8 mouse cellular contexts compared by ENCODE assay signal in genomic region chr3:108444029-108444428, GRCm38 (mm10). TPM values are rescaled to one million over a fixed set of nuclear protein-coding genes. Genes with fewer than 3 reads are reported as not detected.
DNase-seq lines count a peak whose midpoint lies in the region; ATAC-seq and TF ChIP-seq lines count a peak whose summit lies in the region.

No protein-coding gene starts in this region.

- in situ Hi-C loops in ES-E14 (cut with MboI; ENCODE audit: low sequenced_read_pairs in 2 of 2, unreplicated experiment in 2 of 2): no loop called here

- H3K4me3 ChIP-seq in ES-E14 (ENCODE audit: insufficient read depth in 1 of 2, low read depth in 1 of 2, low read length in 2 of 2, poor library complexity in 1 of 2, severe bottlenecking in 1 of 2): peak overlapping the region; percentile 86 to 96
- peak overlapping the region; percentile 69 for H3K4me3 ChIP-seq in cortical plate, adult 2 months (ENCODE audit: insufficient read depth, low read length)
- peak overlapping the region; percentile 67 for H3K4me3 ChIP-seq in midbrain, embryonic 11.5 days (ENCODE audit: low read depth, low read length)
- H3K4me3 ChIP-seq in stomach, embryonic 16.5 days (replicated peaks; ENCODE audit: low read length): peak overlapping the region; percentile 95

- no peaks in the 10 kb centered on the region for H3K27me3 ChIP-seq in midbrain, embryonic 11.5 days (ENCODE audit: control insufficient read depth, insufficient read depth, low read length)
- H3K27me3 ChIP-seq in stomach, embryonic 16.5 days (ENCODE audit: control insufficient read depth, insufficient read depth, low read length): no peaks in the 10 kb centered on the region

- peaks cover 0 to 14% of the 10 kb centered on the region in 2 experiments; a peak in 3 of 4 replicates for H3K4me1 ChIP-seq in ES-E14 (ENCODE audit: control insufficient read depth in 2 of 2, insufficient read depth in 2 of 2, low read length in 2 of 2, poor library complexity in 1 of 2)
- peaks cover 5% of the 10 kb centered on the region for H3K4me1 ChIP-seq in cortical plate, adult 2 months (ENCODE audit: control insufficient read depth, insufficient read depth, low read length)
- H3K4me1 ChIP-seq in midbrain, embryonic 11.5 days (ENCODE audit: control insufficient read depth, insufficient read depth, low read length): peaks cover 15% of the 10 kb centered on the region
- H3K4me1 ChIP-seq in stomach, embryonic 16.5 days (ENCODE audit: control insufficient read depth, insufficient read depth, low read length): peaks cover 19% of the 10 kb centered on the region

- TF ChIP-seq POLR2A in cortical plate, adult 2 months (IDR thresholded peaks at IDR 0.05; ENCODE audit: extremely low read depth, insufficient read depth, low read length): no peak

- TF ChIP-seq CTCF in cortical plate, adult 2 months (IDR thresholded peaks at IDR 0.05; ENCODE audit: extremely low read depth, insufficient read depth, low read length): no peak

- H3K27ac ChIP-seq in ES-E14 (ENCODE audit: insufficient read depth, low read depth, low read length, poor library complexity, severe bottlenecking): peak overlapping the region; percentile 73; the same call in 1 of the 2 replicates
- peak overlapping the region; percentile 38 for H3K27ac ChIP-seq in cortical plate, adult 2 months (ENCODE audit: insufficient read depth, low read length)
- H3K27ac ChIP-seq in midbrain, embryonic 11.5 days (ENCODE audit: low read depth, low read length): no peak overlapping the region
- H3K27ac ChIP-seq in stomach, embryonic 16.5 days (ENCODE audit: low read length): peak overlapping the region; percentile 94

- H3K4me2 ChIP-seq in midbrain, embryonic 11.5 days: peak overlapping the region; percentile 95
- H3K4me2 ChIP-seq in stomach, embryonic 16.5 days (ENCODE audit: low read depth, low read length): peak overlapping the region; percentile 92

- ATAC-seq in midbrain, embryonic 11.5 days (ENCODE audit: low FRiP score): no peak
- 0 out of 2 replicates have a peak, but pooled peaks have one; percentile 32 for ATAC-seq in stomach, embryonic 16.5 days (ENCODE audit: insufficient read depth, low FRiP score)

- peaks cover 11% of the 10 kb centered on the region; the same call in 1 of the 2 replicates for H3K36me3 ChIP-seq in ES-E14 (ENCODE audit: control insufficient read depth, insufficient read depth, low read length, poor library complexity, severe bottlenecking)
- H3K36me3 ChIP-seq in midbrain, embryonic 11.5 days (ENCODE audit: control insufficient read depth, insufficient read depth, low read length): 0 out of 2 replicates have a peak, but pooled peaks cover 4% of the 10 kb centered on the region
- H3K36me3 ChIP-seq in stomach, embryonic 16.5 days (ENCODE audit: control insufficient read depth, insufficient read depth, low read length): no peaks in the 10 kb centered on the region

- intact Hi-C loops in heart, postnatal 10 days (cut with DNase I): loop anchor here (2.0 kb wide), 1 partner anchor 119 kb away; the partner anchor contains the start of gene Tmem167b
- intact Hi-C loops in left cerebral cortex, postnatal 36 days (cut with DNase I): loop anchor here (5.0 kb wide), 1 partner anchor 37 kb away; no protein-coding TSS in a partner anchor

- 28% methylated on average over 8 of the region's 8 CpGs for WGBS in midbrain, embryonic 11.5 days
- WGBS in stomach, embryonic 16.5 days: 12% methylated on average over 8 of the region's 8 CpGs

- peak; percentile 22 for DNase-seq in cerebellum, adult 8-10 months
- no peak for DNase-seq in cerebellum, adult 11-12 months
- no peak for DNase-seq in ES-E14 (ENCODE audit: low read depth, low spot score)
- DNase-seq in heart, postnatal 10 days: peak; percentile 40 to 51
- peak; percentile 40 to 43 for DNase-seq in left cerebral cortex, postnatal 36 days (ENCODE audit: low spot score in 2 of 2)
- DNase-seq in midbrain, embryonic 11.5 days (ENCODE audit: low spot score, missing footprints): no peak

- no peaks in the 10 kb centered on the region for H3K9me3 ChIP-seq in ES-E14 (ENCODE audit: control insufficient read depth, insufficient read depth, low read depth, low read length)
- H3K9me3 ChIP-seq in midbrain, embryonic 11.5 days (ENCODE audit: control insufficient read depth, low read length): no peaks in the 10 kb centered on the region
- H3K9me3 ChIP-seq in stomach, embryonic 16.5 days (replicated peaks; ENCODE audit: control insufficient read depth, low read length): no peaks in the 10 kb centered on the region

- peak overlapping the region; percentile 88 for H3K9ac ChIP-seq in ES-E14 (ENCODE audit: insufficient read depth, low read depth, low read length, poor library complexity, severe bottlenecking)
- H3K9ac ChIP-seq in midbrain, embryonic 11.5 days (ENCODE audit: low read length): peak overlapping the region; percentile 75
- H3K9ac ChIP-seq in stomach, embryonic 16.5 days (ENCODE audit: low read length): peak overlapping the region; percentile 92

TF ChIP-seq in ES-E14, 5 proteins besides CTCF, POLR2A, EP300 and RAD21:
- TF ChIP-seq ZC3H11A (IDR thresholded peaks at IDR 0.05; ENCODE audit: borderline replicate concordance, low read depth, low read length): no peak

RNA-seq across cellular contexts. Expression of gene Sars, which starts 1.0 kb away (rescaled TPM):
- 204 and 236 TPM in 2 replicates for total RNA-seq in ES-E14 (2012; rRNA removed)
- polyA plus RNA-seq in cortical plate, adult 2 months (2012; rRNA removed): 188 and 204 TPM in 2 replicates
- 10 to 100 TPM; 97.1 to 97.8 TPM for total RNA-seq in heart, postnatal 10 days (2021)
- 100 to 1,000 TPM; 202 to 231 TPM for total RNA-seq in left cerebral cortex, postnatal 36 days (2021)
- 196 and 213 TPM in 2 replicates for polyA plus RNA-seq in midbrain, embryonic 11.5 days (2014; fragmentation: Nextera tagmentation; extraction: Ambion mirVana)
- polyA plus RNA-seq in stomach, embryonic 16.5 days (2015; fragmentation: Nextera tagmentation; extraction: Ambion mirVana): 144 and 146 TPM in 2 replicates

RNA-seq across cellular contexts. Expression of gene Celsr2, which starts 28.7 kb away (rescaled TPM):
- total RNA-seq in ES-E14 (2012; rRNA removed): 7.9 and 15.6 TPM in 2 replicates
- polyA plus RNA-seq in cortical plate, adult 2 months (2012; rRNA removed): 60.0 and 61.5 TPM in 2 replicates
- total RNA-seq in heart, postnatal 10 days (2021): 1 to 10 TPM; 7.4 to 7.6 TPM
- 100 to 1,000 TPM; 168 to 174 TPM for total RNA-seq in left cerebral cortex, postnatal 36 days (2021)
- 61.9 and 65.2 TPM in 2 replicates for polyA plus RNA-seq in midbrain, embryonic 11.5 days (2014; fragmentation: Nextera tagmentation; extraction: Ambion mirVana)
- 14.4 and 17.4 TPM in 2 replicates for polyA plus RNA-seq in stomach, embryonic 16.5 days (2015; fragmentation: Nextera tagmentation; extraction: Ambion mirVana)

Comparison
In these comparisons a context has a peak if more than half of its experiments do, and no peak if none do; other contexts are left out.
1. DNase-seq: peak in cerebellum, adult 8-10 months (single experiment), heart, postnatal 10 days (2 of 2) and left cerebral cortex, postnatal 36 days (2 of 2); none in cerebellum, adult 11-12 months (single experiment), ES-E14 (single experiment) and midbrain, embryonic 11.5 days (single experiment).
2. RNA of gene Celsr2, which starts 28.7 kb away (total RNA-seq): 168 to 174 TPM in left cerebral cortex, postnatal 36 days; 7.9 to 15.6 TPM in ES-E14 and 7.4 to 7.6 TPM in heart, postnatal 10 days; every median in the first group is over 10 times any median in the second.
3. Peak in every context shown above with its lines, with median percentiles within 50 percentile points of each other: H3K4me3 ChIP-seq and H3K9ac ChIP-seq.